Mouse (Mus musculus) central nervous system, embryonic 11.5 days (tissue): Measurements from ENCODE around the gene Palb2. TPM values are rescaled to one million over a fixed set of nuclear protein-coding genes. Genes with fewer than 3 reads are reported as not detected.

Experiments used
- polyA plus RNA-seq: library from polyadenylated mRNA; depleted of rRNA; stranded (reverse); fragments of >200 nt; gene quantifications from 2 replicates; pipeline ENCODE4 v1.2.3, GENCODE M21; 2012; rRNA removed

Palb2 gene
- polyA plus RNA-seq: 15.6 and 18.9 TPM in 2 replicates

GRCm38 (mm10) chr7:122132497-122133337, at the start of gene Palb2, which contains the start of gene Dctn5:
Gene Palb2, minus strand, starts transcription at chr7:122132985.
Gene Dctn5, plus strand, starts transcription at chr7:122133041.

GRCm38 (mm10) chr7:122158915-122159902, 26.4 kb upstream of the Palb2 start, which contains the start of gene Plk1:
Gene Plk1, plus strand, starts transcription at chr7:122159439.

GRCm38 (mm10) chr7:122101747-122102244, 31.0 kb downstream of the Palb2 start, which contains the start of gene Ndufab1:
Gene Ndufab1, minus strand, starts transcription at chr7:122101886.

GRCm38 (mm10) chr7:122066945-122067516, 65.8 kb downstream of the Palb2 start, which contains the start of the genes Ubfd1 and Ears2:
Gene Ubfd1, plus strand, starts transcription at chr7:122067175.
Gene Ears2, minus strand, starts transcription at chr7:122067263.

Other genes with a start within 250 kb of the Palb2 start
- 12.3 and 13.8 TPM in 2 replicates for gene Cog7, start 151.3 kb downstream of the Palb2 start, polyA plus RNA-seq
- gene Gga2, start 111.8 kb downstream of the Palb2 start, polyA plus RNA-seq: 62.8 and 90.7 TPM in 2 replicates
- 56.3 and 81.8 TPM in 2 replicates for gene Ubfd1, start 65.8 kb downstream of the Palb2 start, polyA plus RNA-seq
- gene Ears2, start 65.7 kb downstream of the Palb2 start, polyA plus RNA-seq: 11.9 and 13.1 TPM in 2 replicates
- gene Ndufab1, start 31.1 kb downstream of the Palb2 start, polyA plus RNA-seq: 114 and 185 TPM in 2 replicates
- 69.4 and 109 TPM in 2 replicates for gene Dctn5, start 56 bp upstream of the Palb2 start, polyA plus RNA-seq
- 70.2 and 101 TPM in 2 replicates for gene Plk1, start 26.5 kb upstream of the Palb2 start, polyA plus RNA-seq
- gene Ern2, start 53.2 kb upstream of the Palb2 start, polyA plus RNA-seq: 0.08 and 0.12 TPM in 2 replicates
- gene Chp2, start 86.5 kb upstream of the Palb2 start, polyA plus RNA-seq: 0.31 and 0.70 TPM in 2 replicates
- gene Prkcb, start 155.8 kb upstream of the Palb2 start, polyA plus RNA-seq: 9.9 and 10.3 TPM in 2 replicates